Mouse (Mus musculus): ENCODE data around the gene Cnppd1.

- TF ChIP-seq CTCF (IDR thresholded peaks at IDR 0.05; ENCODE audit: low read depth, low read length): no peak
- no peak for TF ChIP-seq POLR2A (IDR thresholded peaks at IDR 0.05; ENCODE audit: extremely low read depth, insufficient read depth, low read length)
These were observed 43.0 kb upstream of the Cnppd1 start for GRCm38 (mm10) chr1:75185495-75185894.

Measured in liver, adult 2 months (tissue).